Mouse (Mus musculus): ENCODE results near the gene Rnf157.
"Not testable (repeated sequence)": the region's sequence is repeated elsewhere in the genome, so short reads cannot be mapped to it uniquely, and the experiment has no call there.

Rnf157 gene

DNA sequence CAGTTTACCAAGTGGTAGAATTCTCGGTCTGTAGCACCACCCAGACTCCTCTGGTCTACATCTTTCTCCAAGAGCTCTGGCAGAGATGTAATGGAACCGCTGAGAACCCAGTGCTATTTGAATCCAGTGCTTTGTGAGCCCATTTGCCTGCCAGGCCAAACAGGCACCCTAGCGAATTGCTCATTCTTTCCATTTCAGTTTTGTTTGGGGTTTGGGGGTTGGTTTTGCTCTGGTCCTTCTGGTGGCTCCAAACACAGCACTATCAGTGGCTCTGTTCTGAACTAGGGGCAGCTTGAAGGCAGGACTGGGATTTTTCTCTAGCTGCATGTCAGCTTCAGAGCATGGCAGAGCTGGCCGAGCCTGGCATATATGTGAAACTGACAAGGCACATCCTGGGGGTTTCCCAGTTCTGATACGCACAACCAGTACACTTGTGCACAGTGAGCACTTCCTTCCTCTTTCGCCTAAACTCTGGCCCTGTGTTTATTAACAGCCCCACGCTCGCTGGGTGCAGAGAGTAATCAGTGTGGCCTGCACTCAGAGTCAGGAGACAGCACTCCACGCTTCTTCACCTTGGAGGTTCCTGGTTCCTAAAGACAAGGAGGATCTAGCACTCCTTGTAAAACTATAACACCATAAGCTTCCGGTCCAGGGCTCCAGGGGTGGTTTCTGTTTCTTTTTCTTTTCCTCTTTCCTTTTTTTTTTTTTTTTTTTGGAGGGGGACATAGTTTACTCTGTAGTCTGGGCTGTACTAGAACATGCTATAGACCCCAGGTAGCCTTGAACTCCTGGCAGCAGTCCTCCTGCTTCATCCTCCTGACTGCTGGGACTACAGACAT is 11.2 kb upstream of the Rnf157 start:
- in situ Hi-C loops (cut with MboI; ENCODE audit: low pct_unique_long_range_greater_than_20kb in 1 of 2, low sequenced_read_pairs in 2 of 2, unreplicated experiment in 1 of 2) = no loop called here

DNA sequence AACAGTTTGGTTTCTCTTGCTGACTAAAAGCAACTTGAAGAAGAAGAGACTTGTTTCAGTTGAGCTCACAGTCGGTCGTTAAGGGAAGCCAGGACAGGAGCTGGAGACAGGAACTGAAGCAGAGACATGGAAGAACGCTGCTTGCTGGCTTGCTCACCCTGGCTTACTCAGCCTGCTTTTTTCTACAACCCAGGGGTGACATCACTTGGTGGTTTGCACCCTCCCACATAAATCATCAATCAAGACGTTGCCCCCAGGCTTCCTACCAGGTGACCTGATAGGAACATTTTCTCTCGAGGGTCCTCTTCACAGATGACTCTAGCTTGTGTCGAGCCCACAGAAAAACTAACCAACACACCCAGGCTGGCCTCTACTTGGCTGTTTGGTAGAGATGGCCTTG is 10.4 kb upstream of the Rnf157 start:
- in situ Hi-C loops (cut with MboI; ENCODE audit: low pct_unique_long_range_greater_than_20kb in 1 of 2, low sequenced_read_pairs in 2 of 2, unreplicated experiment in 1 of 2) = no loop called here

DNA sequence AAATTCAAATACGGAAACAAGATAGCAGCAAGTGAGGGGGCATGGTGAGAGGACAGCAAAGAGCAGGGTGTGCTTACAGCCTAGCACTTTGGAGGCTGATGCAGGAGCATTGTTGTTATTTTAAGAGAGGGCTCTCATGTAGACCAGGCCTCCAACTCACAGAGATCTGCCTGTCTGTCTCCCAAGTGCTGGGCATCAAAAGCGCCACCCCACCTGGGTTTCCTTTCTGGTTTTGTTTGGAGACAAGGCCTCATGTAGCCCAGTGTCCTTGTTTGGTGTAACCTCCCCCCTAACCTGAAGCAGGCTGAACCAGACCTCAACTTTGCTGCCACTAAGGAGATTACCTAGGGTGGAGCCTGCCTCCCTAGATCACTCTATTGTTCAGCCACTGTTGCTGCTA is 9.7 kb upstream of the Rnf157 start:
- in situ Hi-C loops (cut with MboI; ENCODE audit: low pct_unique_long_range_greater_than_20kb in 1 of 2, low sequenced_read_pairs in 2 of 2, unreplicated experiment in 1 of 2) = no loop called here

DNA sequence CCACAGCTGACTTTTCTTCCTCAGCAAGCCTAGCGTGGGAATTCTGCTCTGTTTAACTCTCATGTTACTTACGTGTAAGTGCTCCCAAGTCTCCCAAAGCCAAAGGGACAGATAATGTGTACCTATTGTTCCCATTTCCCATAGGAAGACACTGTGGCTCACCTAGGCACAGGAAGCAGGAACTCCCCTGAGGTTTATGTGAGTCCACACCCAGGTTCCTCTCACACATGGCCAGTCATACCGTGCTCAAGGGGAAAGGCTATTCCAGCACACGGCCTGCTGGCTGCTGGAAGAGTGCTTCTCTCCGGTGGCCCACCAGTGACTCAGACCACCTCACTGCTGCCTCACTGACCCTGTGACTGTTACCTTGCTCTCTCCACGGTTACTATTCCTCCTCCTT is 8.3 kb upstream of the Rnf157 start:
- in situ Hi-C loops (cut with MboI; ENCODE audit: low pct_unique_long_range_greater_than_20kb in 1 of 2, low sequenced_read_pairs in 2 of 2, unreplicated experiment in 1 of 2) = no loop called here

DNA sequence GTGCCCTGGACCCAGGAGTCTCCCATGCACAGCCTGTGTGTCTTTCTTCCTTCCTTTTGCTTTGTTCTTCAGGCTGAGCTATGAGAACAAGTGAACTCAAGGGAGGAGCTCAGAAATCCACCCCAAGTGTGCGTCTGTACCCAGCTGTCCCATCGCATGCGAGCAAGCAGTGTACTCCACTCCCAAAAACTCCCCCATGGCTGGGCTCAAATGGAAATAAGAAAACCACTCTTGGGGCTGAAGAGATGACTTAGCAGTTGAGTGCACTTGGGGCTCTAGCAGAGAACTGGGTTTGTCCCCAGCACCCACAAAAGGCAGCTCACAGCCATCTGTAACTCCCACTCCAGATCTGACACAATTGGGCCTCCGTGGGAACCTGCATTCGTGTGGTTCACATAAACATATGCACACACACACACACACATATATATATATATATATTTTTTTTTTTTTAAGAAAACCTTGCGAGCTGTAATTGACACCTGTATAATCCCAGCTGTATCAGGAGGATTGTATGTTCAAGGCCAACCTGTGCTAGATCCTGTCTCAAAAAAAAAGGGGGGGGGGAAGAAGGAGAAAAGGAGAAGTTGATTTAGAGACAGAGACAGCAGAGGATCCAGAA is 6.1 kb upstream of the Rnf157 start:
- in situ Hi-C loops (cut with MboI; ENCODE audit: low pct_unique_long_range_greater_than_20kb in 1 of 2, low sequenced_read_pairs in 2 of 2, unreplicated experiment in 1 of 2) = no loop called here

DNA sequence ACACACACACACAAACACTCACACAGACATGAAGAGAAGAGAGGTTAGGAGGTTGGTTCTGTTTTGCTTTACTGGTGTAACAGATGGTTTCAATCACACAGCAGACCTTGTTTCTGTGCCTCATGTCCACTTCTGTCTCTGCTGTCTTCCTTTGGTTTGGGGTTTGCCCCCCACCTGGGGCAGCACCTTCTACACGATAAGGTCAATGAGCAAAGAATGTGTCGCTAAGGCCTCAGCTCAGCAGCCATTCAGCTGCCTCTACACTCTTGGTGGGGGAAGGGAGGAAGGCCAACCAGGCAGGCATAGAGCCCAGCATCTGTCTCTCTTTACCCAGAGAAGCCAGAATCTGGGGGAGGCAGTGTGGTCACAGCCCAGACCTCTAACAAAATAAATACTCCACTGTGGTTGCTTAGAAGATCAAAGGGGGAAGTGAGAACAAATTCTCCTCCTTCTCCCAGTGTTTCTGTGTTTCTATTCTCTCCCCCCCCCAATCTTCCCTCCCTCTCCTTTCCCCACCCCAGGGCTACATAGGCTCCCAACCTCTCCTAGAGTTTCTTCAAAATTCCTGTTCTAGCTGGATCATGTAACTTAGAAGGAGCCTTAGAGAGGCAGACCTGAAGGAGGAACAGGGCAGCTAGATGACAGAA is 5.5 kb upstream of the Rnf157 start:
- in situ Hi-C loops (cut with MboI; ENCODE audit: low pct_unique_long_range_greater_than_20kb in 1 of 2, low sequenced_read_pairs in 2 of 2, unreplicated experiment in 1 of 2) = no loop called here

DNA sequence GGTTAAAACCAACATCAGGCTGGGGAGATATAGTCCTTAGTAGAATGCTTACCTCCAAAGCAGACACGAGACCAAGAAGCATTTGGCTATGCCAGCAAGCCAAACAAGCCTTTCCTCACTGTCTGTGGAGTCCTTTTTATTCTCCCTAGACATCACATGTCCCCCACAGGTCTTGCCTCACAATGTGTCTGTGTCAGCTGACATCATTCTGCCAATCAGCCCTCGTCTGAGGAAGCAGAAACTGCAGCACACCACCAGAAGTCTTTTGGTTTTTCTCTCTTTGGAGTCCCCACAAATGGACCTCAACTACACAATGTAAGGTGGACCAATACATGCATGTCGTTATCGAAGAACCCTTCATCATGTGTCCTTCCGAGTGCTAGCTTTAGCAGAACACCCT is 4.2 kb upstream of the Rnf157 start:
- in situ Hi-C loops (cut with MboI; ENCODE audit: low pct_unique_long_range_greater_than_20kb in 1 of 2, low sequenced_read_pairs in 2 of 2, unreplicated experiment in 1 of 2) = no loop called here

DNA sequence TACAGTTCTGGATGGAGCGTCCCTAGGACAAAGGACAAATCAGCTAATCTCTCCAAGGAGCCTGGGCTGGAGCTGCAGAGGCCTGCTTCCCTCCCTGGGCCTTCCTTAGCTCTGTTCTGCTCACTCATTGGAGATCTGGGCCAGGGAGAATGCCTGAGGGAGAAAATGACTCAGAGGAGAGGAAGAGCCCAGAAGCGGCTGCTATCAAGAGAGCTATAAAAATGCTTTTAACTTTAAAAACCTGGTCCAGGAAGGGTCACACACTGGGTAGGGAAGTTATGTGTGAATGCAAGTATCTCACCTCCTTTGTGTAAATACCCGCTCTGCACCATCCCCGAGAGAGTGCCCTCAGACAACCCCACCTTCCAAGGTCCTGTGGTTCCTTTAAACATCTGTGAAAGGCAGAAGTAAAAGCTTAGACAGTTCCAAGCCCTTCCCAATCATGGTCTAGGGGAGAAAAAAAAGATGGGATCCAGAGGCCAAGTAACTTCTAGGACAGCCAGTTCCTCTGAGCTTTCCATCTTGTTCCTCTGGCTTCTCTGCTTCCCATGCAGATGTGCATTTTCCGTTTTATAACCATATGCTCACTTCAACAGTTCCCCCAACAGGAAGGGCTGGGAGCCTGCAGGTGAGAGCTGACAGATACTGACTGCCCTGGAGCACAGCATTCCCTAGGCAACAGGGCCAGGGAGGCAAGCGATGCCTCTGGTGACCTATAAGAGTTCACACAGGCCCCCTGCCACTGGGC is 3.5 kb upstream of the Rnf157 start:
- in situ Hi-C loops (cut with MboI; ENCODE audit: low pct_unique_long_range_greater_than_20kb in 1 of 2, low sequenced_read_pairs in 2 of 2, unreplicated experiment in 1 of 2) = no loop called here

DNA sequence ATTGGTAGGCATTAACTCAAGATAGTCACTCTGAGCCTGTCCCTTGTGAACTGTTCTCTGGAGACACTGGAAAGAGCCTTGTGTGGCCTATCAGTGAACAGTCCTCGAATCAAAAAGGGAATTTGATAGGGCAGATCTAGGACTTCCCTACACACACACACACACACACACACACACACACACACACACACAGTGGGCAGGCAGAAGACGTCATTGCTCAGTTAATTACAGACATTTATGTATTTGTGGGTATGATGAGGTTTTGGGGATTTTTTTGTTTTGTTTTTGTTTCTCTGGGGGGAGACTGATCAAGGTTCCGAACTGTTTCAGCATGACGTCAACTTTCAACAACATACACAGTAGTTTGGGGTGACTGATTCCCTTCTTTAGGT is 795 bp upstream of the Rnf157 start:
- in situ Hi-C loops (cut with MboI; ENCODE audit: low pct_unique_long_range_greater_than_20kb in 1 of 2, low sequenced_read_pairs in 2 of 2, unreplicated experiment in 1 of 2) = no loop called here

DNA sequence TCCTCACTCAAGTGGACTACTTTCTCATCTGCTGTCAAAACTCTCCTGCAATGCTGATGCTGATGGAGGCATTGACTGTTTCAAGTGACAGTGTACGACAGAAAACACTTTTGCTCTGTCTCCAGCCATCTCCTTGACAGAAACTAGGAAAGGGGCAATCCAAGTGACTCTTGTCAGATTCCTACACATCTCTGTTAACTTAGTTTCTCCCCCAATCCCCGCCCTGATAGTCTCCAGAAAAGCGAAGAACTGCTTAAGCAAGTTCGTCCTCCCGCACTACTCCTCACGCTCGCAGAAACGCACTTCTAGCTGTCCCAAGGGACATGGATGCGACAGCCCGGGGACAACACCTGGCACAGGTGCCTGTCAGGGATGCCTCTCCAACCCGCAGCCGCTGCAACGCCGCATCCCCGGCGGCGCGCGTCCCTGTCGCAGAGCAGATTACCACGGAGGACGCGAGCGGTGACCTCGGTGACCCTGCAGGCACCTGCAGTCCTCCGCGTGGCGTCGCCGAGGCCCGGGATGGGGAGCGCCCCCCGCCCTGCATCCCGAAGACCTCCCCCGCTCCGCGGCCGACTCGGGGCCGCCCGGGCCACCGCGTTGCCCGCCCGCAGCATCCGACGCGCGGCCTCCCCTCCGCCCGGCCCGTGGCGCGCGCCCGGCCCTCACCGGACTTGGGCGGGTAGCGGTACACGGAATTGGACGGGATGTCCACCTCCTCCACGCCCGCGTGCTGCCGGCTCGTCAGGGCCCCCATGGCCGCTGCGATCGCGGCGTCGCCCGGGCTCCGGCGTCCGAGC is 604 bp downstream of the Rnf157 start:
- in situ Hi-C loops (cut with MboI; ENCODE audit: low pct_unique_long_range_greater_than_20kb in 1 of 2, low sequenced_read_pairs in 2 of 2, unreplicated experiment in 1 of 2) = no loop called here

DNA sequence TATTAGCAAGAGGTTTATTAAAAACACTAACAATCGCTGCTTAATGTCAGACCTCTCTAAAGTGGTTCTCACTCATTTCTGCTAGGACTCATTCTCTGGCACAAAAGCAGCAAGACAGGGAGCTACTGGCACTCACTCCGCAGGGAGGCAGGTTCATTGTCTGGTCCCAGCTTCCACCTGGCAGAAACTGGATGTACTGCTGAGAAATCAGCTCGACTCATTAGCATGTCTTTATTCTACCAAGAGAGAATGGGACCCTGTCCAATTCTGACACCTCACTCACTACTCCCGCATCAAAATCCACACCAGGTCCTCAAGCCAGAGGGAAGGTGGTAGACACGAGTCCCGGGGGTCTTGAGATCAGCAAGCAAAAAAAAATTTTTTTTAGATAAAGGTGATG is 1.2 kb downstream of the Rnf157 start:
- in situ Hi-C loops (cut with MboI; ENCODE audit: low pct_unique_long_range_greater_than_20kb in 1 of 2, low sequenced_read_pairs in 2 of 2, unreplicated experiment in 1 of 2) = no loop called here

DNA sequence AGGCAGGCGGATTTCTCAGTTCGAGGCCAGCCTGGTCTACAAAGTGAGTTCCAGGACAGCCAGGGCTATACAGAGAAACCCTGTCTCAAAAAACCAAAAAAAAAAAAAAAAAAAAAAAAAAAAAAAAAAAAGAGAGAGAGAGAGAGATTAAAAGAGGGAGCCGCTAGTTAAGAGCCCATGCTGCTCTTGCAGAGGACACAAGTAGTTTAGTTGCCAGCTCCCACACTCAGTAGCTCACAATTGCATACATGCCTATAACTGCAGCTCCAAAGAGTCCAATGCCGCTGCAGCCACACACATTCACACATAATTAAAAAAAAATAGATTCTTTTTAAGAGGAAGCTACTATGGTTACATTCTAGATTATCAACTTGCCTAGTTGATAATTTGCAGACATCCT is 2.4 kb downstream of the Rnf157 start:
- in situ Hi-C loops (cut with MboI; ENCODE audit: low pct_unique_long_range_greater_than_20kb in 1 of 2, low sequenced_read_pairs in 2 of 2, unreplicated experiment in 1 of 2) = not testable (repeated sequence)

DNA sequence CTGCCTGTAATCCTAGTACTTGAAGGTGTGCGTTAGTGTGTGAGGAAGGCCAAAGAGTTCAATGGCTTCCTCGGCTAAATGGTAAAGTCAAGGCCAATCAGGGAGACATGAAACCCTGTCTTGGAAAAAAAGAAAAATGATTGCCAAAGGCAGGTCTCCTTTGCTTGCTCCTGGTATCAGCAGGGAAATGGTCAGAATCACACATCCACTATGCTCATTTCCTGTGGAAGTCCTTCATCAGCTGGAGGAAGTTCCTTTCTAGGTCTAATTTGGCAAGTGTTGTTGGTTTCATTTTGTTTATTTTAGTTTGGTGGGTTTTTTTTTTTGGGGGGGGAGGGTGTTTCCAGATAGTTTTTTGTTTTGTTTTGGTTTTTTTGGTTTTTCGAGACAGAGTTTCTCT is 3.8 kb downstream of the Rnf157 start:
- in situ Hi-C loops (cut with MboI; ENCODE audit: low pct_unique_long_range_greater_than_20kb in 1 of 2, low sequenced_read_pairs in 2 of 2, unreplicated experiment in 1 of 2) = no loop called here

DNA sequence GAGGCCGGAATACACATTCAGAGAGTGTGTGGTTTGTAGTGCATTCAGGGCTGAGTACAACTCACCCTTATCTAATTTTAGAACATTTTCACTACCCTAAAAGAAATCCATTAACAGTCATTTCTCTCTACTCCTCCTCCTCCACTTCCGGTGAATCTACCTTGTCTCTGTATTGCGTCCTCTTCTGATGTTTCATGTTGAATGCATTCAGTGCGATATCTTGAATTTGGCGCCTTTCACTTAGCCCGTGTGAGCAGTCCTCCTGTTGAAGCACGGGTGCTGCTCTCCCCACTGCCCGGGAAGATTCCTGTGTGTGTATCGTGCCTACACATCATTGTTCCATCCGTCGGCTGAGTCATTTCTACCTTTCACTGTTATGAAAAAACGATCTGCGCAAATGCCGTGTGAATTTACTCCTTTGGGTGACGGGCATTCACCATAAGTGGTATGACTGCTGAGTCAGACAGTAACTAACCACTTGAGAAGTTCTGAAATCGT is 6.6 kb downstream of the Rnf157 start:
- in situ Hi-C loops (cut with MboI; ENCODE audit: low pct_unique_long_range_greater_than_20kb in 1 of 2, low sequenced_read_pairs in 2 of 2, unreplicated experiment in 1 of 2) = no loop called here

DNA sequence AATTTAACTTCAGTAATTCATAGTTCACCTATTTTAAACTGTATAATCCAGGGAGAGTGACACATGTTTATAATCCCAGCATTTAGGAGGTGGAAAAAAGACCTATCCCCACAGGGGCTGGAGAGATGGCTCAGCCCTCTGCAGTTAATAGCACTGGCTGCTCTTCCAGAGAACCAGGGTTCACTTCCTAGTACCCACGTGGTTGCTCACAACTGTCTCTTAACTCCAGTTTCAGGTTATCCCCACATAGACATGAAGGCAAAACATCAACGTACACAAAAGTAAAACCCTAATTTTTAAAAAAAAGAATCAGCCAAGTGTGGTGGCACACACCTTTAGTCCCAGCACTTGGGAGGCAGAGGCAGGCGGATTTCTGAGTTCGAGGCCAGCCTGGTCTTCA is 7.2 kb downstream of the Rnf157 start:
- in situ Hi-C loops (cut with MboI; ENCODE audit: low pct_unique_long_range_greater_than_20kb in 1 of 2, low sequenced_read_pairs in 2 of 2, unreplicated experiment in 1 of 2) = no loop called here

DNA sequence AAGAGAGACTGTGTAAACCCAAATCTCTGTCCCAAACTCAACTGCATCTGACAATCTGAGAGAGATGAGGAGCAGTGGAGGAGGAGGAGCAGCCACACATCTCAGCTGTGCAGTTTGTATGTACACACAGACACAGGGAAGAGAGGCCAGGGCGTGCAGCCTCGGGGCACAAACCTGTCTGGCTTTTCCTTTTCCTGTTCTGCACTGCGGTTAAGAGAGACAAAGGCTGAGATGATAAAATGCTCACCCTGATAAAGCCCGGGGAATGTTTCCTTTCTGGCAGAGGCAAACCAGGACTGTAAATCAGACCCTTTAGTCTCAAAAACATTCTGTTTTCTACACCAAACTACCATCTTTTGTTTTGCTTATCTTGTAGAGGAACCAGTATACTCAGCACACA is 12.3 kb downstream of the Rnf157 start:
- in situ Hi-C loops (cut with MboI; ENCODE audit: low pct_unique_long_range_greater_than_20kb in 1 of 2, low sequenced_read_pairs in 2 of 2, unreplicated experiment in 1 of 2) = no loop called here

DNA sequence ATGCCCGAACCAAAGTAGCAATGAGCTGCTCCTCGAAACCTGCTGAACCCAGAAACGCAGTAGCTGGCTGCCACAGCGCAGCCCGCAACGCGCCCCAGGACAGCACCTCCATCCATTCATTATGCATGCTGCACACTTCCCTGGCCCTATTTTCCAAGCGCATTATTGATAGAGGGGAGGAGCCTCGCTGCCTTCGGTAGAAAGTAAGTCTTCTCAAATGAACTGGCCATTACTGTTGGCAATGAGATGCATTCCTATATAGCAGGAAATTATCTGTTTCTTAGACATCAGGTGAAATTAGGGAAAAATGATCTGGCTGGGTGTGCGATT is 14.5 kb downstream of the Rnf157 start:
- in situ Hi-C loops (cut with MboI; ENCODE audit: low pct_unique_long_range_greater_than_20kb in 1 of 2, low sequenced_read_pairs in 2 of 2, unreplicated experiment in 1 of 2) = no loop called here

DNA sequence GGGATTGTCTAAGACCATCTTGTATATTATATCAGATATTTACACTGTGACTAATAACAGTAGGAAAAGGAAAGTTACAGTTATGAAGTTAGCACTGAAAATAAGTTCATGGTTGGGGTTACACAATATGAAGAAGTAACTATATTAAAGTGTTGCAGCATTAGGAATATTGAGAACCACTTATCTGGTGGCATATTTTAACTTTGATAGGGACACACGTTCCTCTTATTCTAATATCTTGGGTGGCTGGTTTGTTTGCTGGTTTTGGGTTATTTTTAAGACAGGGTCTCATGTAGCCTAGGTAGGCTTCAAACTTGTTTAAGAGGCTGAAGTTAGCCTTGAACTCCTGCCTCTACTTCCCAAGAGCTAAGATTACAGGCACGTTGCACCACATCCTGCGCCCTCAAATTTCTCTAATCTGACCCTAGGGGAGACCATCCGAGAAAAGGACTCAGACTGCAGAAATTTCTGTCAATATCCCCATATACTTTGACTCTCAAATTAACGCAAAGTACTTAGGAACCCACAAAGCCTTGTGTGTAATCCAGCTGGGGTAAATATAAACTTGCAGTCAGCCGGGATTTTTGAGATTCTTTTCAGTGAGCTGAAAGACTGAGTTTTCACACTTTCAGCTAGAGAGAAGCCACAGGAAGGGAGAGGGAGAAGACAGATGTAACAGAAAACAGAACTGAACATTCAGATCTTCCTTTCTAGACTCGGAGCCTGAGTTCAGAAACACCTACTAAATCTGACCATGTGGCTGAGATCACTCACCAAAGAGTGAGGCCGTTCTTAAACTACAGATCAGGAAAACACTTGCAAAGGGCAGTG is 15.1 kb downstream of the Rnf157 start:
- in situ Hi-C loops (cut with MboI; ENCODE audit: low pct_unique_long_range_greater_than_20kb in 1 of 2, low sequenced_read_pairs in 2 of 2, unreplicated experiment in 1 of 2) = no loop called here
